Mouse (Mus musculus) embryonic stem cell, embryonic (primary cell): ENCODE measurements around the gene Pdpn.

Experiments
- CTCF ChIA-PET, 4 experiments: fragments of 300-600 bp in 2 of 4; fragments of 350-600 bp in 2 of 4; sonication (Branson Sonifier 250); formaldehyde crosslinking; loops; one replicate each; lab custom pipeline; 2022; ENCODE audit warnings: inconsistent platforms in 2 of 4; lab: Charles Lee
- POLR2A ChIA-PET, 4 experiments: fragments of 300-600 bp in 2 of 4; fragments of 350-600 bp in 2 of 4; sonication (Branson Sonifier 250); formaldehyde crosslinking; loops; one replicate each; lab custom pipeline; 2022; ENCODE audit warnings: antibody characterized with exemption in 4 of 4, inconsistent platforms in 1 of 4; lab: Charles Lee

Pdpn gene

DNA sequence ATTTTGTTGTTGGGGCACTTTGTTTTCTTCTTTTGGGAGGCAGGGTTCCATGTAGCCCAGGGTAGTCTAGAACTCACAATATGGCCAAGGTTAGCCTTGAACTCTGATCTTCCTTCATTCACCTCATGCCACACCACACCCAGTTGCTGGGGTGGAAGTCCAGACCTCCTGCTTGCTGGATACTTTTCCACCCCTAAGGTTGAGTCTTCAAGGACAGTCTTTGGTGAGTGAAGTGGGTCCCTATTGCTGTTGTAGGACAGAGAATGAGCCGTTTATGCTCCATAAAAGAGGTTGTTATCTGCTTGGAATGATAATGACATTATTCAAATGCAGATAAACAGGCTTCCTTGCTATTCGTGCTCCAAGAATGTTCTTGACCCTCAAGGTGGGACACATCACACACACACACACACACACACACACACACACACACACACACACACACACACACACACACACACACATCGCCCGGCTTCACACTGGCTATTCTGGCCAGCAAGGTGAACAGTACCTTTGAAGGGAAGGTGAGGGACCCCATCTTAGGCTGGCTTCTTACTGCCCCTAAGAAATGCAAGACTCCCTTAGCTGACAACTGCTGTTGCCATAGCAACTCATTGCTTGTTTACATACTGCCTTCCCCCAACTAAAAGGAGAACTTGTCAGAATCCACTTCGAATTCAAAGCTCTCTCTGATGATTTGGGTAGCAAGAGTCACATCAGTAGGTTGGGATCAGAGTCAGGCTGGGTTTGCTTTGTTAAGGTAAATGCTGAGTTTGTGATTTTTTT lies 6.8 kb upstream of the Pdpn start:
- ChIA-PET POLR2A (interaction anchor here in 3 of 4 experiments (0.6 to 6.2 kb wide), 40 partner anchors 9 to 1425 kb away, joined by 3 to 64 read pairs (median 4); partner anchors contain the start of gene Pdpn (in 2 of the 3)), CTCF (interaction anchor here in 3 of 4 experiments (0.7 to 1.4 kb wide), 7 partner anchors 13 to 1735 kb away, joined by 3 to 8 read pairs (median 5); no protein-coding TSS in a partner anchor)

DNA sequence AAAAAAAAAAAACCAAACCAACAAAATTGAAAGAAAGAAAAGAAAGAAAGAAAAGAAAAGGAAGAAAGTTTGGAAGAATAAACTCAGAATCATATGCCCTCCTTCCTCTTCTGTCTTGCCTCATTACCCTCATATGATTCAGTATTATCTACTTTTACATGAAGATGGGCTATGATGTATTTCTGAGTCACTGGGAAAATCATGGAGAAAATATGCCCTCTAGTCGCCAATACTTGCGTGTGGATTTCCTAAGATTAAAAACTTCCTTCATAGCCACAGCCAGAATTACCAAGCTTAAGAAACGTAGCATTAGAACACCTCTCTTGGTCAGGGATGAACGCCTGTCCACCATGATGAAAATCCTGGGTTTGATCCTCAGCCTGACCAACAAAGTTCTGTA lies 5.7 kb upstream of the Pdpn start:
- POLR2A ChIA-PET: interaction anchor here in 2 of 4 experiments (0.6 to 6.2 kb wide), 6 partner anchors 7 to 65 kb away, joined by 3 to 64 read pairs (median 9); partner anchors contain the start of gene Pdpn (in 2 of the 2)
- CTCF ChIA-PET: interaction anchor here in 1 of 4 experiments (1.1 kb wide), 1 partner anchor 25 kb away, joined by 3 read pairs; no protein-coding TSS in a partner anchor

DNA sequence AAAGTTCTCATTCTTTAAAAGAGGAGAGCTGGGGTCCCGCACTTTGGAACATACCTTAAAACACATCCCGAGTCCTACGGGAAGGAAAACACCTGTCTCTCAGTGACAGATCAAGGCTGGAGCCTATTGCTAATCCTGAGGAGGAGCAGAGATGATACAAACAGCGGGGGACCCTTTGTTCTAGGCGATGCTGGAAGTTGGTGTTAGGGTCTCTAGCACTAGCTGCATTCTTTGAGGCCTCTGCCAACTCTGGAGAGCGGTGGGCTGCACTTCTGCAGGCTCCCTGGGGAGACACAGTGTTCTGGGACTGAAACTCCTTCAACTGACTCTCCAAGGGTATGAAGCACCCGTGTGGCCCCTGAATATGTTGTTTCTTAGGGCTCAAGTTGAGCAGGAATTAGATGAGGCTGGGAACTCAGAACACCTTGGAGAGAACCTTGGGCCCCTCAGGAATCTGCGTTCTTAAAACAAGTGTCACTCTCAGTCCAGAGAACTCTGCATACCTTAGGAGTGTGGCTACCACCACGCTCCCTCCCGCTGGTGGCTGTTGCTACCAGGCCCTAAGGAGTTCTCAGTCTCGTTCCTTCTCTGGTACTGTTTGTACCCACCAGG lies 3.0 kb upstream of the Pdpn start:
- ChIA-PET POLR2A (interaction anchor here in 2 of 4 experiments (0.6 to 9.6 kb wide), 13 partner anchors 9 to 1241 kb away, joined by 3 to 207 read pairs (median 3); no protein-coding TSS in a partner anchor), CTCF (interaction anchor here in 3 of 4 experiments (0.6 to 3.0 kb wide), 5 partner anchors 9 to 100 kb away, joined by 3 to 10 read pairs (median 4); no protein-coding TSS in a partner anchor)

DNA sequence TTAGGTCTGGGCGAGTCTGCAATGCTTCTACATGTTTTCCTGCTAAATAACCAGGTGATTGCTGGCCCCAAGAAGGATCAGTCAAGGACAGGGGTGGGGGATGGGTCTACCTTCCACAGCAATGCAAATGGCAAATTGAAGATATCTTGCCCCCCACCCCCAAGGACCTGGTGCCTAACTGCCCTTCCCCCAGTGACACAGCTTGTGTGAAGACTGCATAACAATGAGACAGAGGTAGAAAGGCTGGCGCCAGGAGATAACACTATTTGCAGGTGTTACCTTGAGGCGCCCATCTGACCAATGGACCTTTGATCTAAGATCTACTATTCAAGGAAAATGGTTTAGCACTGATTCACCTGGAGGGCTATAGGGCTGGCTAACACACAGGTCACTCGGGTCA lies 2.5 kb upstream of the Pdpn start:
- CTCF ChIA-PET: interaction anchor here in 3 of 4 experiments (0.6 to 3.0 kb wide), 6 partner anchors 9 to 100 kb away, joined by 3 to 11 read pairs (median 4); no protein-coding TSS in a partner anchor
- POLR2A ChIA-PET: interaction anchor here in 2 of 4 experiments (0.6 to 9.6 kb wide), 14 partner anchors 9 to 1241 kb away, joined by 3 to 207 read pairs (median 3); no protein-coding TSS in a partner anchor

DNA sequence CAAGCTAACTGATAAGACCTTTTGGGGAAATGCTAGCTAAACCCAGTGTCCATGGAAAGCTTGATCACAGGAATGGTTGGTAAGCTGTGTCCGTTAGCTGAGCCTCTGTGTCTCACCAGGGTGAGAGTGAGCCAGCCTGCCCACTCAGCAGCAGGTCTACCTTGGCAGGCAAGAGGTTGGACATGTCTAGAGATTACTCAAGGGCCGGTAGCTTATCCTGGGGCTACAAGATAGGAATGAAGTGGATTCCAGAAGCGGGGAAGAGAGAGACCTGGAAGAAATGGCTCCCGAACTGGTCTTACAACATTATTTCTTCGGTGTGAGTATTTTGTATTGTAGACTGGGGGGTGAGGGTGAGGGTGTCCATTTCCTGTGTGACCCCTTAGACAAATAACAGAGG lies 1.7 kb upstream of the Pdpn start:
- CTCF ChIA-PET: interaction anchor here (0.5 to 3.0 kb wide), 11 partner anchors 10 to 349 kb away, joined by 3 to 11 read pairs (median 5); no protein-coding TSS in a partner anchor
- POLR2A ChIA-PET: interaction anchor here (0.6 to 9.6 kb wide), 28 partner anchors 9 to 1964 kb away, joined by 3 to 207 read pairs (median 4); partner anchors contain the start of gene Lrrc38 (in 1 of the 4)

DNA sequence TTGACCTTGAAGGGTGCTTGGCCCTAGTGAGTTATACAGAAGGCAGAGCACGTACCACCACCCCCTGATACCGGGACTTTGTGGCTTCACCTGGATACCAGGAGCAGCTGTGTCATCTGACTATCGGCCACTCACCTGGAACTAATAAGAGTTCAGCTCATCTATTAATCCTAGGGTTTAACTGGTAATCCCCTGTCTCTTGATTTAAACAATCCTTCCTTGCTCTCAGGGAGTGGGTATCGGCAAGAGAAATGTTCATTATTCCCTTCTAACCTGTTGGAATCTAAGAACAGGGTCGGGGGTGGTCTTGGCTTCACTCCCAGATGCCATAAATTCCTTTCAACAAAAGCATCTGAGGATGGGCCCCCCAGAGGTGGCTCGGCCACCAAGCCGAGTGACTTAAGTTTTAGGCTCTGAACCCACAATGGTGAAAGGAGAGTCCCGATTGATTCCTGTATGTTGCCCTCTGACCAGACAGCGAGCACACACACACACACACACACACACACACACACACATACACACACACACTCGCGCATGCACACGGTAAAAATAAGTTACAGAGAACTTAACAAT lies 837 bp upstream of the Pdpn start:
- CTCF ChIA-PET: interaction anchor here (0.6 to 3.0 kb wide), 11 partner anchors 11 to 348 kb away, joined by 3 to 11 read pairs (median 6); no protein-coding TSS in a partner anchor
- POLR2A ChIA-PET: interaction anchor here (0.6 to 9.6 kb wide), 42 partner anchors 7 to 1965 kb away, joined by 3 to 207 read pairs (median 4); partner anchors contain the start of gene Lrrc38 (in 1 of the 4)

DNA sequence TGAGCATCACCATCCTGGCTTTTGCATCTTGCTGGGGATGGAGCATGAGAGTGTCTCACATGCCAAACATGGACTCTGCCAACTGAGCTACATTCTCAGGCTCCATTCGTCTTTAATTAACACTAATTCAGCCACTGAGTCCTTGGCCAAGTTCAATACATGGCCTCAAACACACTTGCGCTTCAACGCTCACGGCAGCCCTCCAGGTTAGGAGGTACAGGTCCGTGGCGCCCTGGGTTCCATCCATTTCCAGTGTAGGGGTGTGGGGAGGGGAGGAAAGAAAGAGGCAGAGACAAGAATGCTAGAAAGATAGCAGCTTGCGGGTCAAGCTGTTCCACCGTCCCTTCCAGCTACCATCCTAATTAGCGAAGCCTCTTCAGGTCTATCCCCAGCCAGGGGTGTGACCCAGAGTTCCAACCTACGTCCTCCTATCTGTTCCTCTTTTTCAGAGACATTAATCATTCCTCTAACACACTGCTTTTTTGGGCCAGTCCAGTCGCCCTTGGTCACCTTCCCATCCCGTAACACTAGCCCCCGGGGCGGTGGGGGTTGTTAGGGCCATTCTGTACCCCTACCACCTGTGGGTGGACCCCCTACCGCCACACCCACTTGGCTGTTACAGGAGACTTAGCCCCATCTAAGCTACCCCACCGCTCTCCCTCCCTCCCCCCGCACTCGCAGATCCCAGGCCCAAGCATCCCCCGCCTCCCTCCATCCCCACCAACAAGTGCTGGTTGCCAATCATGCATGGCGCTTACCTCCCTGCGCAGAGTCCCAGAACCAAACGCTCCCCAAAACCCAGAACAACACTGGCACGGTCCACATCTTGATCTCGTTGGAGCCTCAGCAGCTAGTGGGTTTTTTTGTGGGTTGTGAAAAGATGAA lies 691 bp downstream of the Pdpn start:
- POLR2A ChIA-PET: interaction anchor here (0.6 to 9.6 kb wide), 35 partner anchors 8 to 1729 kb away, joined by 3 to 207 read pairs (median 5); no protein-coding TSS in a partner anchor
- CTCF ChIA-PET: interaction anchor here (0.5 to 1.9 kb wide), 9 partner anchors 13 to 1105 kb away, joined by 3 to 8 read pairs (median 4); no protein-coding TSS in a partner anchor

DNA sequence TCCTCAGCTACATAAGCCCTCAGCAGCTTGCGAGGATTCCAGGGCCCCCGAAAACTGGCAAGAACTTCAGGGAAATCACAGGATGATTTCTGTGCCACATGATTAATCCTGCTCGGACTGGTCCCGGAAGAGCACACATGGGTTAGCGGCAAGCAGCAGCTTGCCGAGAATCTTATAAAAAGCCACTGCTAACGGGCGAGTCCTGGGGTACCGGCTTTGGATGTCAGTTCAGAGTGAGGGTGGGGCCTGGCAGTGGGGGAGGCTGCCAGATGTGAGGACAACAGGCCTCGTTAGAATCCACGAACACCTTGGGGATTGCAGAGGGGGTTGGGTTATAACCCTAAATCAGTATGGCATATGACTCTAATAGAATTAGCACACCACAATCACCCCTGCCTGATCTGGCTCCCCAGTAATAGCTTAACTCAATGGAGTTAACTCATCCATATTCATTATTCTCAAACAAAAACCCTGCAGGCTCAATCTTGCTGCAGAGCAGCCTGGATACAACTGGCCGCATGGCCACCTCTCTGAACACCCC lies 2.3 kb downstream of the Pdpn start:
- CTCF ChIA-PET: interaction anchor here (0.6 to 1.8 kb wide), 9 partner anchors 14 to 1465 kb away, joined by 3 to 8 read pairs (median 3); partner anchors contain the start of gene Oog4 (in 1 of the 4)

DNA sequence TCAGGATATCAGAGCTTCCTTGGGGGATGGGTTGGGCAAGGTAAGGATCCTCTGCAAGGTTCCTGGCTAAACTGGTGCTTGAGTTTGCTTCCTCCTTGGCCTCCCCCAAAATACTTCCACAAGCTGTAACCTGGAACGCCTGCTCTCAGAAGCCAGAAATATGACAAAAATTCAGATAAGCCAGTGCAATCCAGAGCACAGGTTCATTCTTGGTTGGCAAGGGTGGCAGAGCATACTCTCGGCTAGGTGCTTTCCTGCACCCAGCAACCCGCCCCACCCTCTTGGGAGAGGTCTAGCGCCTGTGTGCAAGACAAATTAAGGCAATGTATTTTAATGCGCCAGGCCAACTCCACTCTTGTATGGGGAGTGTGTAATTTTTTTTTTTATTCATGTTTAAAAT lies 3.2 kb downstream of the Pdpn start:
- CTCF ChIA-PET: interaction anchor here (0.5 to 1.8 kb wide), 11 partner anchors 9 to 788 kb away, joined by 3 to 8 read pairs (median 4); partner anchors contain the start of gene Oog4 (in 1 of the 4)
- POLR2A ChIA-PET: interaction anchor here in 3 of 4 experiments (0.6 to 9.6 kb wide), 28 partner anchors 9 to 1687 kb away, joined by 3 to 207 read pairs (median 4); no protein-coding TSS in a partner anchor

More for the DNA sequence above, 2.3 kb downstream of the Pdpn start:
- POLR2A ChIA-PET: interaction anchor here in 3 of 4 experiments (0.5 to 9.6 kb wide), 27 partner anchors 10 to 1687 kb away, joined by 3 to 207 read pairs (median 5); partner anchors contain the start of gene Prdm2 (in 1 of the 3)

DNA sequence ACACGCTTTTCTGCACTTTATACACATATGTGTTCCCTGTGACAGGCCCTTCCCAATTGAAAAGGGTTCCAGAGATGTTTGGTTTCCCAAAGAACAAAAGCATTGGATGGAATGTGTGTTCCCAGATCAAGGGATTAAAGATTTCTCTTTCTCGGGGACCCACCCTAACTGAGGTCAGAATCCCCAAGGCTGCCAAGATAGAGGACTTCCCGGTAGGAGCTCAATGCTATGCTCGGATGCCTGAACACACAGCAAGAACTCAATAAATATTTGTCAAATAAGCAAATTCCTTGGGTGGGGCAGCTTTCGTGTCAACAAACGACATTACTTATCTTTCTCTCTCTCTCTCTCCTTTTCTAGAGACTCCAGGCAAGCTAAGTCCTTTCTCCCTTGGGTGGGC lies 5.0 kb downstream of the Pdpn start:
- CTCF ChIA-PET: no interaction called here
- POLR2A ChIA-PET: interaction anchor here in 3 of 4 experiments (0.6 to 9.6 kb wide), 14 partner anchors 8 to 132 kb away, joined by 3 to 207 read pairs (median 4); no protein-coding TSS in a partner anchor

DNA sequence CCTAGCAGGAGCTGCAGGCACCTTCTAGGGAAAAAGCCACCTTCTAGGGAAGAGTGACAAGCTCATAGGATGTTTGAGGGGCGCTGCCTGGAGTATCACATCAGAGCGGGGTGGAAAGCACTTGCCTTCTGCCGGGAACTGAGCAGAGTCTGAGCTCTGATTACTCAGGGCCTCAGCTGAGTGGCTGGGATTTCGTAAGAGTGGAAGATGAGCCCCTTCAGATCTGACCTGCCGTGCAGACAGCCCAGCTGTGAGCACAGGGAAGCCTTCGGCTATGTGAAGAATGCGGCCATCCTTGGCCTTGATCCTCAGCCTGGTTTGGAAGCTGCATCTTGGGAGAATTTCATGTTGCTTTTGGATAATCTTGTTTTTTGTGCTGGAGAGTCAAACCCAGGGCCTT lies 10.5 kb downstream of the Pdpn start:
- ChIA-PET POLR2A (interaction anchor here (0.6 to 12.8 kb wide), 28 partner anchors 9 to 878 kb away, joined by 3 to 207 read pairs (median 3); partner anchors contain the start of genes Pdpn (in 2 of the 4), Lrrc38 (in 1 of the 4), Pramel1 (in 1 of the 4) and Prdm2 (in 1 of the 4)), CTCF (interaction anchor here (0.5 to 1.5 kb wide), 11 partner anchors 9 to 1139 kb away, joined by 3 to 6 read pairs (median 4); partner anchors contain the start of gene Gm13103 (in 1 of the 4))

DNA sequence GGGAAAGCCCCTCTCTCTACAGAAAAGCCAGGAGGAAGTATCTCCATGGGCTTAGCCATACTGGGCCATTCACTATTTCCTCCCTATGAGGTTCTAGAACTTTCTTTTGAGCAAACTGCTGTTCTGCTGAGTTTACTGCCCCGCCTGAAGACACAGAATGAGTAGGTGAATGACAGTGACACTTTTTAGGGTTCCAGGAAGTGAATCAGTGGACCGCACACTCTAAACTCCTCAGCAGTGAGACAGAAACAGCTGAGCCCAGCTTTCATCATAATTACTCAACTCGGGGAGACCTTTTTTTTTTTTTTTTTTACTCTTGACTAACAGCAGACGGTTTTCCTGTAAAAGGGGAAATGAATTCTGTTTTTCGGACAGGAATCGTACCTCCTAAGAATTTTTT lies 10.9 kb downstream of the Pdpn start:
- ChIA-PET POLR2A (interaction anchor here (0.5 to 12.8 kb wide), 28 partner anchors 8 to 877 kb away, joined by 3 to 207 read pairs (median 3); partner anchors contain the start of genes Pdpn (in 2 of the 4), Lrrc38 (in 1 of the 4), Pramel1 (in 1 of the 4) and Prdm2 (in 1 of the 4)), CTCF (interaction anchor here (0.5 to 1.5 kb wide), 11 partner anchors 8 to 1833 kb away, joined by 3 to 6 read pairs (median 4); no protein-coding TSS in a partner anchor)

DNA sequence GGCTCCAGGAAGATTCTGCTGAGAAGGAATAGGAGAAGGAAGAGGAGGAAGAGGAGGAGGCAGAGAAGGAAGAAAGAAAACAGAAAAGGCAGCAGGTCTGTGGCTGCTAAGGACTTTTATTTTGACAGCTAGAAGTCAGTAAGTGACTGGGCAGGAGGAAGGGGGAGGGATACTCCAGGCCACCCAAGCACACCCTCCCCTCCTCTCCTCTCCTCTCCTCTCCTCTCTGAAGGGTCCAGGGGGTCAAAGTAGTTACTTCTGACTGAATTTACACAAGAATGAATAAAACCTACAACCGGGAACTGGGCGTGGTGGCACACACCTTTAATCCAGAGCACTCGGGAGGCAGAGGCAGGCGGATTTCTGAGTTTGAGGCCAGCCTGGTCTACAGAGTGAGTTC lies 12.3 kb downstream of the Pdpn start:
- POLR2A ChIA-PET: interaction anchor here (0.6 to 12.8 kb wide), 28 partner anchors 8 to 327 kb away, joined by 3 to 207 read pairs (median 5); partner anchors contain the start of genes Pdpn (in 2 of the 4) and Lrrc38 (in 1 of the 4)
- CTCF ChIA-PET: interaction anchor here in 3 of 4 experiments (0.6 to 1.5 kb wide), 8 partner anchors 8 to 66 kb away, joined by 3 to 19 read pairs (median 4); no protein-coding TSS in a partner anchor

DNA sequence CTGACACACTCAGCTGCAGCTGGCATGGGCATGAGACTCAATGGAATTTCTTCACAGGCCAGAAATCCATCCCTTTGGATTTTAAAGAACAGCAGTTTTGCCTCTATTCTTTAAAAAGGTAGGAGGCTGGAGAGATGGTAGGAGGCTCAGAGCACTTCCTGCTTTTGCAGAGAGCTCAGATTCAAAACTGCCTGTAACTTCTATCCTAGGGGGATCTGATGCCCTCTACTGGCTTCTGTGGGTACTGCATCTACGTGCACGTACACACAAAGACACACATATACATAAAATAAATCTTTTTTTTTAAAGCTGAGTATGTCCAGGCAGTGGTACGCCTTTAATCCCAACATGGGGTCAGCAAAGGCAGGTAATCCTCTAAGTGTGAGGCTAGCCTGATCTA lies 19.2 kb downstream of the Pdpn start:
- CTCF ChIA-PET: interaction anchor here (0.5 to 2.2 kb wide), 64 partner anchors 8 to 1042 kb away, joined by 3 to 12 read pairs (median 4); partner anchors contain the start of gene Pdpn (in 3 of the 4)
- POLR2A ChIA-PET: interaction anchor here in 3 of 4 experiments (0.6 to 12.8 kb wide), 24 partner anchors 8 to 602 kb away, joined by 3 to 207 read pairs (median 4); partner anchors contain the start of genes Pdpn (in 2 of the 3) and Prdm2 (in 1 of the 3)

DNA sequence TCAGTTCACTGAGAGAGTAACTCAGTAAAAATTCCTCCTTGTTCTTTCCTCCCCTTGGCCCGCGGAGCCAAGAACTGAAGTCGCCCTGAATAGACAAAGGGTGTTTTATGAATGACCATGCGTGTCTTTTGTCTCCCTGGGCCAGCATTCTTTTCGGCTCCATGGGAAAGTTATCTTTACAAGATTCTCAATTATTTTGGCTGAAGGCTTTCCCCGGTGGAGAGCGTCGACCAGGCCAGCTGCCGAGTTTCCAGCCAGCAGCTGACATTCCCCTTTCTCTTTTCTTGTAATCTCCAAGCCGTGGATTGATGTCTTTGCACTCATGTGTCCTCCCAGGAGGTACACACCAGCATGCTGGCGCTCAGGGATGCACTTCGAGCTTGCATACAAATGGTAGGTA lies 19.7 kb downstream of the Pdpn start:
- POLR2A ChIA-PET: interaction anchor here in 3 of 4 experiments (0.6 to 12.8 kb wide), 27 partner anchors 8 to 602 kb away, joined by 3 to 207 read pairs (median 4); partner anchors contain the start of genes Pdpn (in 2 of the 3) and Prdm2 (in 1 of the 3)
- CTCF ChIA-PET: interaction anchor here (0.6 to 2.2 kb wide), 62 partner anchors 7 to 376 kb away, joined by 3 to 12 read pairs (median 4); partner anchors contain the start of gene Pdpn (in 3 of the 4)
